Mouse (Mus musculus): Measurements from ENCODE around the gene Prr18. TPM values are rescaled to one million over a fixed set of nuclear protein-coding genes. Genes with fewer than 3 reads are reported as not detected.

Gene Prr18
- 20.6 and 23.5 TPM in 2 replicates for polyA plus RNA-seq (2015; fragmentation: Nextera tagmentation; extraction: Ambion mirVana)

GRCm38 (mm10) chr17:8337159-8337558 is at the start of gene Prr18:
Gene Prr18 (plus strand): TSS chr17:8337459.

GRCm38 (mm10) chr17:8310838-8311614 is 26.2 kb upstream of the Prr18 start, which contains the start of gene Sft2d1:
Gene Sft2d1 (plus strand): TSS chr17:8311102.

GRCm38 (mm10) chr17:8355692-8356091 is 18.4 kb downstream of the Prr18 start, which contains the start of gene T2:
Gene T2 (plus strand): TSS chr17:8355992.

Other genes starting within 250 kb of the Prr18 start
- gene Gm49673, start 189.7 kb upstream of the Prr18 start, polyA plus RNA-seq (2015; fragmentation: Nextera tagmentation; extraction: Ambion mirVana) = 0.17 and 0.46 TPM in 2 replicates
- gene Rnaset2a, start 189.4 kb upstream of the Prr18 start, polyA plus RNA-seq (2015; fragmentation: Nextera tagmentation; extraction: Ambion mirVana) = 18.5 and 18.7 TPM in 2 replicates
- gene Fgfr1op, start 172.0 kb upstream of the Prr18 start, polyA plus RNA-seq (2015; fragmentation: Nextera tagmentation; extraction: Ambion mirVana) = 20.1 and 21.3 TPM in 2 replicates
- gene Ccr6, start 101.4 kb upstream of the Prr18 start, polyA plus RNA-seq (2015; fragmentation: Nextera tagmentation; extraction: Ambion mirVana) = 0.17 TPM in 1 of 2 replicates, not detected in the other
- gene Mpc1, start 54.6 kb upstream of the Prr18 start, polyA plus RNA-seq (2015; fragmentation: Nextera tagmentation; extraction: Ambion mirVana) = 718 and 755 TPM in 2 replicates
- gene Sft2d1, start 26.4 kb upstream of the Prr18 start, polyA plus RNA-seq (2015; fragmentation: Nextera tagmentation; extraction: Ambion mirVana) = 170 and 175 TPM in 2 replicates
- gene T2, start 18.5 kb downstream of the Prr18 start, polyA plus RNA-seq (2015; fragmentation: Nextera tagmentation; extraction: Ambion mirVana) = 0.96 and 0.98 TPM in 2 replicates
- 0.09 TPM in 1 of 2 replicates, not detected in the other for gene T, start 97.0 kb downstream of the Prr18 start, polyA plus RNA-seq (2015; fragmentation: Nextera tagmentation; extraction: Ambion mirVana)
- gene Pde10a, start 187.9 kb downstream of the Prr18 start, polyA plus RNA-seq (2015; fragmentation: Nextera tagmentation; extraction: Ambion mirVana) = 9.5 and 10.9 TPM in 2 replicates
- gene Gm17087, start 229.5 kb downstream of the Prr18 start, polyA plus RNA-seq (2015; fragmentation: Nextera tagmentation; extraction: Ambion mirVana) = not detected in 2 replicates

Measured in neural tube, postnatal 0 days (tissue).